Mouse (Mus musculus) G1E-ER4 (cell line): ENCODE results near the gene Zfp942. TPM values are rescaled to one million over a fixed set of nuclear protein-coding genes. Genes with fewer than 3 reads are reported as not detected.
"Not testable (repeated sequence)": the region's sequence is repeated elsewhere in the genome, so short reads cannot be mapped to it uniquely, and the experiment has no call there.

Experiments used
- GATA1 ChIP-seq: IDR thresholded peaks from one replicate; pipeline ENCODE4 v1.8.0; 2012; ENCODE audit warnings: low read length, inconsistent platforms
- polyA plus RNA-seq: library from polyadenylated mRNA; stranded (reverse); fragments of >175 nt; gene quantifications from 2 replicates; pipeline ENCODE4 v1.2.3, GENCODE M21; 2012

The Zfp942 gene
- 0.95 and 1.6 TPM in 2 replicates for polyA plus RNA-seq

DNA sequence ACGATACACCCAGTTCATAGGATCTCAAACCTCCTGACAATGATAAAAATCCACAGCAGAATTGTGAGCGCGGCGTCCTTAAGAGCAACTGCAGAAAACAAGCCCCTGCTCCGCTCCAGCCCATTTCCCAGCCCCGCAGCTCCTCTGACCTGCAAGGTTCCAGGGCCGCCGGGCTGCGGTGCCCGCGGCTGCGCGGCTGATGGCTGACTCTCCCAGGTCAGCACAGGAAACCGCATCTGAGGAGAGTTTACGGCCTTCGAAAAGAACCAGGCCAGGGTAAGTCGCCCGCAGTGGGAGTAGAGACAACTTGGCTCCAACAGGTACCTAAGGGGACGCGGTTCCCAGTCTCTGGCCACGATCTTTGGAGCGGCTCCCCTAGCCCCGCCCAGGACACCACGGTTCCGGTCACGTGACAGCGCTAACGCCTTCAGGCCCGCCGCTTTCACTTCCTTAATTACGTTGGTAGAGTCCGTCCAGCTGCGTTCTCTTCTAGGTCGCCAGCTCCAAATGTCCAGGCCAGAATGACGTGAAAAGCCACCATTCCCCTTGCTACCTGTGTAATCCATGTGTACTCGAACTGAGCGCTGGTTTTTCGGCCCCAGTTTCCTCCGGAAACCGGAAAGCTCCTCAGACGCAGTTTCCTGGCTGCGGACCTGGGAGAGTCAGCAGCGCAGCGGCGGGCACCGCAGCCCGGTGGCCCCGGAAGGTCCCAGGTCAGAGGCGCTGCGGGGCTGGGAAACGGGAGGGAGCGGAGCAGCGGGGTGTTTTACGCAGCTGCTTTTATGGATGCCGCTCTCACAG lies at the start of gene Zfp942, which contains the start of gene Zfp943:
Zfp942 (minus strand) TSS at position 358 of the 801 bp plus-strand sequence.
Zfp943 (plus strand) TSS at position 446 of the 801 bp plus-strand sequence.
- not testable (repeated sequence) for TF ChIP-seq GATA1

DNA sequence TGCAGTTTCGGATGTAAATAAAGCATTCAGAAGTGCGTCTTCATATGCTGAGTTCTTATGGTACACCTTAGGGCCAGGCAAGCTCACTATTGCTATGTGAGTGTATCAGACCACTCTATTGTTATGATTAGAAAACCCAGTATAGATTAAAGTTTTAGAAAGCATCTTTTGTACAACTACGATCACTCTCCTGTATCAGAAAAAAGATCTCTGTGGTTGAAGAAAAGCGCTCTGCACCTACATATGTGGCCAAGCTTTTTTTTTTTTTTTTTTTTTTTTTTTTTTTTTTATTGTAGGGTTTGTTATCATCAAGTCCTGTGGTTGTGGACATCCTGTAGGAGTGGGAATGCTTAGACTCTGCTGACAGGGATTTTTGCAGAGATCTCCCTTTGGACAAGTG lies 1.0 kb upstream of the Zfp942 start:
- TF ChIP-seq GATA1, result no peak

DNA sequence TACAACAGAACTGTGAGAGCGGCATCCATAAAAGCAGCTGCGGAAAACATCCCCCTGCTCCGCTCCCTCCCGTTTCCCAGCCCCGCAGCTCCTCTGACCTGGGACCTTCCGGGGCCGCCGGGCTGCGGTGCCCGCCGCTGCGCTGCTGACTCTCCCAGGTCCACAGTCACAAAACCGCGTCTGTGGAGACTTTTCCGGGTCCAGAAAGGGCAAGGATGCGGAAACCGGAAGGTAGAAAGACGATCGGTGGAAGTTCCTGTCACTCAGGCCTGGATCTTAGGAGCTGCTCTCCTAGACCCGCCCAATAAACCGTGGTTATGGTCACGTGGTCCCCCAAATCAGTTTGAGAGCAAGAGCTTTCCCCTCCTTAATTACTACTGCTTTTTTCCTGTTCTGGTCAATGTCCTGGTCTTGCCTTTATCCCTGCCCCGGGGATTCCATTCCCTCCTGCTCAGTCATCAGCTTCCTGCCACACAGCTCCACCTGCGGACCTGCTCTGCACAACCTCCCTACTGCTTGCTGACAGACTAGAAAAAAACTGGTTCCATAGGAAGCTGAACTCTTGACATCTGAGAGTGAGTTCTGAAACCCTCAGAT lies 52.7 kb downstream of the Zfp942 start, which contains the start of gene Zfp995:
Zfp995 (minus strand) TSS at position 471 of the 597 bp plus-strand sequence.
- not testable (repeated sequence) for TF ChIP-seq GATA1

DNA sequence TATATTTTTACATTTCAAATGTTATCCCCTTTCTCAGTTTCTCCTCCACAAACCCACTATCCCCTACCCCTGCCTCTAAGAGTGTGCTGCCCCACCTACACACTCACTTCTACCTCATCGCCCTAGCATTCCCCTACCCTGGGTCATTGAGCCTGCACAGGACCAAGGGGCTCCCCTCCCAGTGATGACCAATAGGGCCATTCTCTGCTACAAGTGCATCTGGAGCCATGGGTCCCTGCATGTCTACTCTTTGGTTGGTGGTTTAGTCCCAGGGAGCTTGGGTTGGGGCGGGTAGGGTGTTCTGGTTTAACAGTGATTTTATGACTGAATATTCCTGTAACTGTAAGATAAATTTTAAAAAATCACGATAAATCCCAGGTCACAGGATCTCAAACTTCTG lies 53.2 kb downstream of the Zfp942 start:
- TF ChIP-seq GATA1, result no peak

Other genes starting within 250 kb of the Zfp942 start
- 1.6 and 2.0 TPM in 2 replicates for gene Zfp229, start 231.7 kb downstream of the Zfp942 start, polyA plus RNA-seq
- not detected in 2 replicates for gene Zfp820, start 116.7 kb downstream of the Zfp942 start, polyA plus RNA-seq
- not detected in 2 replicates for gene Zfp995, start 52.5 kb downstream of the Zfp942 start, polyA plus RNA-seq
- gene Zfp943, start 88 bp upstream of the Zfp942 start, polyA plus RNA-seq, result 0.25 and 0.41 TPM in 2 replicates
- gene Zfp947, start 203.7 kb upstream of the Zfp942 start, polyA plus RNA-seq, result not detected in 2 replicates